Mouse (Mus musculus): ENCODE measurements around the gene Creb3l2. TPM values are rescaled to one million over a fixed set of nuclear protein-coding genes. Genes with fewer than 3 reads are reported as not detected.
"Not testable (repeated sequence)": the region's sequence is repeated elsewhere in the genome, so short reads cannot be mapped to it uniquely, and the experiment has no call there.

Creb3l2 gene
- polyA plus RNA-seq, 1 experiment from 2014 or later: 3.6 TPM

DNA sequence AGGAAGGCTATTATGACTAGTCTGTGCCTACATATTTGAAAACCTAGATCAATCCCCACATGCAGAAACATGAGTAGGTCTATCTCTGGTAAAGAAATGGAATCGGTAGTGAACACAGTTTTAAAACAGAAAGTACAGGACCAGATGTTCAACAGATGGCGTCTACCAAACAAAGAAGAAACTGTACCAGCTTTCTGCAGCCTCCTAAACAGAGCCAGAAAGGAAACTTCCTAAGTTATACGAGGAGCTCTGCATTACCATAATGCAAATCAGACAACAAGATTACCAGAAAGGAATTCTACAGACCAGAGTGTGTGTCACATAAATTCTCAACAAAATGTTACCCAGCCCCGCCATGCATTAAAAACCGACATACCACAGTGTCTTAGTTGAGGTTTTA, 23.9 kb upstream of the Creb3l2 start:
- no peak overlapping the region for H3K9ac ChIP-seq (ENCODE audit: low read depth, low read length)
- no peak overlapping the region for H3K27ac ChIP-seq (ENCODE audit: low read length)
- H3K27me3 ChIP-seq (ENCODE audit: control insufficient read depth, insufficient read depth, low read depth, low read length): no peaks in the 10 kb centered on the region
- no peak for ATAC-seq (ENCODE audit: low read depth)
- H3K9me3 ChIP-seq (replicated peaks; ENCODE audit: control insufficient read depth, low read length): no peaks in the 10 kb centered on the region
- no peak overlapping the region for H3K4me2 ChIP-seq (ENCODE audit: low read depth, low read length)
- WGBS (ENCODE audit: insufficient replicate concordance): 64% methylated on average over 5 of the region's 5 CpGs
- no peaks in the 10 kb centered on the region for H3K36me3 ChIP-seq (ENCODE audit: control insufficient read depth, insufficient read depth)
- no peak overlapping the region for H3K4me3 ChIP-seq (ENCODE audit: low read depth, low read length)
- H3K4me1 ChIP-seq (ENCODE audit: control insufficient read depth, low read depth, low read length): peaks cover 2% of the 10 kb centered on the region; the same call in 1 of the 2 replicates

DNA sequence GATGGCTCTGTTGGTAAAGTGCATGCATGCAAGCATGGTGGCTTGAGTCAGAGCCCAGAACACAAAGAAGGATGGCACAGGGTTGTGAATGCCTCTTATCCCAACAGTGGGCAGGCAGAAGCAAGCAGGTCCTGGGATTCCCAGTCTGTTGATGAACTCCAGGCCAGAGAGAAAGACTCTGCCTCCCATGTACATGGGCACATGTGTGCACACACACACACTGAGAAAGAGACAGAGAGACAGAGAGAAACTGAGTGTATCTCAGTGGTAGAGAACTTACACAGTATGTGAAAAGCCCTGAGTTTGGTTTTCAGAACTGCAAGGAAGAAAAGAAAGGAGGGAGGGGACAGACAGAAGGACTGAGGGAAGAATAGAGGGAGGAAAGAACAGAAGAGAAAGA, 23.4 kb upstream of the Creb3l2 start:
- no peak overlapping the region for H3K4me3 ChIP-seq (ENCODE audit: low read depth, low read length)
- peaks cover 2% of the 10 kb centered on the region; the same call in 1 of the 2 replicates for H3K4me1 ChIP-seq (ENCODE audit: control insufficient read depth, low read depth, low read length)
- no peaks in the 10 kb centered on the region for H3K27me3 ChIP-seq (ENCODE audit: control insufficient read depth, insufficient read depth, low read depth, low read length)
- no peak overlapping the region for H3K9ac ChIP-seq (ENCODE audit: low read depth, low read length)
- ATAC-seq (ENCODE audit: low read depth): no peak
- no peaks in the 10 kb centered on the region for H3K36me3 ChIP-seq (ENCODE audit: control insufficient read depth, insufficient read depth)
- no peaks in the 10 kb centered on the region for H3K9me3 ChIP-seq (replicated peaks; ENCODE audit: control insufficient read depth, low read length)
- H3K27ac ChIP-seq (ENCODE audit: low read length): no peak overlapping the region
- no peak overlapping the region for H3K4me2 ChIP-seq (ENCODE audit: low read depth, low read length)

DNA sequence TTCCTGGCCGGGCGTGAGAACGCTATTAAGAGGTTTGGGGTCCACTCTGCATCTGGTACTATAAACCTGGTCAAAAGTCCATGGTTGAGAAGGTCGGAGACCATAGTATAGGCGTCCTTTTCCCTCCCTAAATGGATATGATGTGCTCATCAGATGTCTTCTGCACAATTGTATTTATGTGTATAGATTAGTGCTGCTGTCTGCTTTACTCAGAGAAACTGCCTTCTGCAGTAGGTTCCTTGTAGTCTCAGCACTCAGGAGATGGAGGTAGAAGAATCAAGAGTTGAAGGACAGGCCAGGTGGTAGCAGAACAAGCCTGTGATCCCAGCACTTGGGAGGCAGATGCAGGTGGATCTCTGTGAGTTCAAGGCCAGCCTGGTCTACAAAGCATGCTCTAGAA, 22.6 kb upstream of the Creb3l2 start:
- no peaks in the 10 kb centered on the region for H3K9me3 ChIP-seq (replicated peaks; ENCODE audit: control insufficient read depth, low read length)
- H3K4me2 ChIP-seq (ENCODE audit: low read depth, low read length): peak overlapping the region; percentile 54
- H3K27ac ChIP-seq (ENCODE audit: low read length): no peak overlapping the region
- peak; percentile 35; the same call in 1 of the 2 replicates for ATAC-seq (ENCODE audit: low read depth)
- H3K27me3 ChIP-seq (ENCODE audit: control insufficient read depth, insufficient read depth, low read depth, low read length): no peaks in the 10 kb centered on the region
- peaks cover 2% of the 10 kb centered on the region; the same call in 1 of the 2 replicates for H3K4me1 ChIP-seq (ENCODE audit: control insufficient read depth, low read depth, low read length)
- WGBS (ENCODE audit: insufficient replicate concordance): 4% methylated on average over 5 of the region's 5 CpGs
- peak overlapping the region; percentile 57 for H3K4me3 ChIP-seq (ENCODE audit: low read depth, low read length)
- H3K9ac ChIP-seq (ENCODE audit: low read depth, low read length): peak overlapping the region; percentile 48
- no peaks in the 10 kb centered on the region for H3K36me3 ChIP-seq (ENCODE audit: control insufficient read depth, insufficient read depth)

DNA sequence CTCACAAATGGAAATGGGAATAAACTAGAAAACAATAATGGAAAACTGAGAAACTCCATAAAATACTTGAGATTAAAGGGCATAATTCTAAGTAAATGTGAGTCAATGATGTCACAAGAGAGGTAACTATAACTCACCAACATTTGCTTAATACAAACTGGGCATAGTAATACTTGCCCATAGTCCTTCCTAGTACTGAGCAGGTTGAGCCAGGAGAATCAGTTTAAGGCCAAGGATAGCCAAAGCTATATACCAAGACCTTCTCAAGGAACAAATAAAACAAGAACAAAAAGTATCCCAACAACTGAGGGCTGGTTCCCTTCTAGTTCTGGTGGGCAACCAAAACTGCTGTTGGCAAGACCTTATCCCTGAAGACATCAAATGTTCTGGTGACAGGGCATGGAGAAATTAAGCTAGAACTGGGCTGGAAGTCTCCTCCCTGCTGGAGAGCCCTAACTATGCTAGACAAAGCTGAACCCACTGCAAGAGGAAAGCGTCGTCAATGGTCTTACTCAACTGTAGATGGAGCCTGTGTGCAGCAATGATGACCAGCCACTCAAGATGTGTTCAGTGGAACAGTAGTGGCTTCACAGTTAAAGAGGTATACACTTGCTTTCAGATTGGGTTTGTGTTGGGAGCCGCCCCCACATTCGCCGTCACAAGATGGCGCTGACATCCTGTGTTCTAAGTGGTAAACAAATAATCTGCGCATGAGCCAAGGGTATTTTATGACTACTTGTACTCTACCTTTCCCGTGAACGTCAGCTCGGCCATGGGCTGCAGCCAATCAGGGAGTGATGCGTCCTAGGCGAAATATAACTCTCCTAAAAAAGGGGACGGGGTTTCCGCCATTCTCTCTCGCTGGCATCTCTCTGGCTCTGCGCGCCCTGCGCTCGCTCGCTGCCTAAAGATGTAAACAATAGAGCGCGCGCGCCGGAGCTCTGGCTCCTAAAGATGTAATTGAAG, 21.9 kb upstream of the Creb3l2 start:
- Histone ChIP-seq H3K27ac (ENCODE audit: low read length) (peak overlapping the region; percentile 44; the same call in 1 of the 2 replicates), H3K4me2 (ENCODE audit: low read depth, low read length) (peak overlapping the region; percentile 54), H3K9ac (ENCODE audit: low read depth, low read length) (peak overlapping the region; percentile 31; the same call in 1 of the 2 replicates), H3K4me3 (ENCODE audit: low read depth, low read length) (peak overlapping the region; percentile 57)
- H3K4me1 ChIP-seq (ENCODE audit: control insufficient read depth, low read depth, low read length); H3K36me3 ChIP-seq (ENCODE audit: control insufficient read depth, insufficient read depth); H3K27me3 ChIP-seq (ENCODE audit: control insufficient read depth, insufficient read depth, low read depth, low read length); H3K9me3 ChIP-seq (replicated peaks; ENCODE audit: control insufficient read depth, low read length): not testable (repeated sequence)
- WGBS (ENCODE audit: insufficient replicate concordance): 0% methylated on average over 7 of the region's 25 CpGs
- ATAC-seq (ENCODE audit: low read depth): peak; percentile 89

DNA sequence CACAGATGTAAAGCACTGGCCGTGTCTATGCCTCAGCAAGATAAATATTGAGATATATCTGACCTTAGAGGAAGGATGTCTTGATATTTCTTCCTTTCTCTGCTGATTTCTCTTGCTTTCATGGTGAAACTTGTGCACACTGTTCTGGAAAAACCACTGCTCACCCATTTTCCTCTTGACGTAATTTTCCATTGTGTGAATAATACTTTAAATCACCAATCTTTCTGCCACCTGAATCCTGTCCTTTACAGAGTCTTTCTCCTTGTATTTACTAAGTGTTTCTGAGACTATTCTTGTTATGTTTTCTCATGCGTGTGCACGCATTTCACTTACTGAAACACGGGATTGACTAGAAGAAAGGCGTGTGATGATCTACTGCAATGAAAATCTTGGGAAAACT, 18.7 kb upstream of the Creb3l2 start:
- Histone ChIP-seq H3K4me3 (ENCODE audit: low read depth, low read length) (no peak overlapping the region), H3K27me3 (ENCODE audit: control insufficient read depth, insufficient read depth, low read depth, low read length) (no peaks in the 10 kb centered on the region), H3K36me3 (ENCODE audit: control insufficient read depth, insufficient read depth) (no peaks in the 10 kb centered on the region), H3K27ac (ENCODE audit: low read length) (no peak overlapping the region), H3K4me1 (ENCODE audit: control insufficient read depth, low read depth, low read length) (peaks cover 2% of the 10 kb centered on the region; the same call in 1 of the 2 replicates), H3K9ac (ENCODE audit: low read depth, low read length) (no peak overlapping the region), H3K4me2 (ENCODE audit: low read depth, low read length) (no peak overlapping the region), H3K9me3 (replicated peaks; ENCODE audit: control insufficient read depth, low read length) (no peaks in the 10 kb centered on the region)
- no peak for ATAC-seq (ENCODE audit: low read depth)
- 59% methylated on average over 6 of the region's 6 CpGs for WGBS (ENCODE audit: insufficient replicate concordance)

DNA sequence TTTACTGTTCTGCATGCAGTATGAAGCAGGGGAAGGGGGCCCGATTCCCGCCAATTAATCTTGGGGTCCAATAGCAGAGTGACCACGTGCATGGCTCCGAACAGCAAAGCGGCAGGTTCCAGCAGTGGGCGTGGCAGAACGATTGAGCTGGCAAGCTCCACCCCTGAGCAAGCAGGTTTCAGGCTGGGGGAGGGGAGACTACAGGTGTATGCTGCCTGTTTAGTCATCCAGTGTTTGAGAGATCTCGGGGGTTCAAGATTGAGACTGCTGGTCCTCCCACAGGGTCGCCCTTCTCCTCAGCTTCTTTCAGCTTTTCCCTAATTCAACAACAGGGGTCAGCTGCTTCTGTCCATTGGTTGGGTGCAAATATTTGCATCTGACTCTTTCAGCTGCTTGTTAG, 17.7 kb upstream of the Creb3l2 start:
- not testable (repeated sequence) for H3K9me3 ChIP-seq (replicated peaks; ENCODE audit: control insufficient read depth, low read length); H3K36me3 ChIP-seq (ENCODE audit: control insufficient read depth, insufficient read depth); H3K27ac ChIP-seq (ENCODE audit: low read length); H3K9ac ChIP-seq (ENCODE audit: low read depth, low read length); H3K27me3 ChIP-seq (ENCODE audit: control insufficient read depth, insufficient read depth, low read depth, low read length); ATAC-seq (ENCODE audit: low read depth); H3K4me3 ChIP-seq (ENCODE audit: low read depth, low read length); H3K4me2 ChIP-seq (ENCODE audit: low read depth, low read length); H3K4me1 ChIP-seq (ENCODE audit: control insufficient read depth, low read depth, low read length)
- 32% methylated on average over 9 of the region's 9 CpGs for WGBS (ENCODE audit: insufficient replicate concordance)

DNA sequence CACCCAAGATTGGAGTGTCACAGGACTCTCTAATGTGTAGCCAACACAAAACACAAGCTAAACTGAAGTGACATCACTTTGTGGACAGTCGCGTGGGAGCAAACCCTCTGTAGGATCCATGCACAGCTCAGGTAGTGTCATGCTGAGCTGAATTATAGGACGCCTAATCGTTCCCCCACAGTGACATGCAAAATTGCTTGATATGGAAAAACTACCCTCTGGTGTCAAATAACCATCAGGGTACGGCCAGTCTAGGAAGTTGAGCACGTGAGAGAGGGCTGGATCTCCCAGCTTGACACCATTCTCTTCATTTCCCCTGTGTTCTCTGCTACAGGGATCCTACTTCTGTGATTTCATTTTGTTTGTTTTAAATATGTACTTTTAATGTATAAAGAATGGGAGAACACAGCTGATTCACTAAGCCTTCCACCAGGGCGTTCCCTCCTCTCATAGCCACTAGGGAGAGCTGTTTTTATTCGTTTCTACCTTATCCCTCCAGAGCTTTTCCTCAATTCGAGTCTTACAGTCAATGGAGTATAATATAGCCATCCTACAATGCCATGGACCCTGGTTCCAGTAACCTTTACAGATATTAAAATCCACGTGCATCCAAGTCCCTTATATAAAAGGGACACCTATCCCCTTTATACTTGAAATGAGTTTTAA, 16.2 kb upstream of the Creb3l2 start:
- no peaks in the 10 kb centered on the region for H3K36me3 ChIP-seq (ENCODE audit: control insufficient read depth, insufficient read depth)
- no peak overlapping the region for H3K4me2 ChIP-seq (ENCODE audit: low read depth, low read length)
- H3K4me1 ChIP-seq (ENCODE audit: control insufficient read depth, low read depth, low read length): no peaks in the 10 kb centered on the region
- ATAC-seq (ENCODE audit: low read depth): no peak
- H3K9me3 ChIP-seq (replicated peaks; ENCODE audit: control insufficient read depth, low read length): no peaks in the 10 kb centered on the region
- H3K27me3 ChIP-seq (ENCODE audit: control insufficient read depth, insufficient read depth, low read depth, low read length): no peaks in the 10 kb centered on the region
- no peak overlapping the region for H3K9ac ChIP-seq (ENCODE audit: low read depth, low read length)
- H3K4me3 ChIP-seq (ENCODE audit: low read depth, low read length): no peak overlapping the region
- H3K27ac ChIP-seq (ENCODE audit: low read length): no peak overlapping the region
- 39% methylated on average over 10 of the region's 10 CpGs for WGBS (ENCODE audit: insufficient replicate concordance)

DNA sequence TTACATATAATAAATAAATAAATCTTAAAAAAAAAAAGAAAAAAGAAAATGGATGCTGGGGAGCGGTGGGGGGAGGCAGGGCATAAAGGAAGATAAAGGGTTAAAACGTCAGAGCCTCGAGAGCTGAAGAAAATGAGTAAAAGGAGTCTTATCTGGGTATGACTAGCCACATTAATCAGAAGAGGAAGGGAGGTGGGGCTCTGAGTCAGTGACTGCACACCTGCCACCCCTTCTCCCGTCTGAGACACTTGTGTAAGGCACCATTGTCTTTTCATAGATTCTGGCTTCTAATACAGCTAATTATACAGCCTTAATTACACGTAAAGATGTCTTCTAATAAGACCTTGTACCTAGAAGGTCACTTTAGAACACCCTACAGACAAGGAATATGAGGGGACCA, 13.6 kb upstream of the Creb3l2 start:
- H3K27ac ChIP-seq (ENCODE audit: low read length): no peak overlapping the region
- no peaks in the 10 kb centered on the region for H3K9me3 ChIP-seq (replicated peaks; ENCODE audit: control insufficient read depth, low read length)
- H3K36me3 ChIP-seq (ENCODE audit: control insufficient read depth, insufficient read depth): no peaks in the 10 kb centered on the region
- H3K4me2 ChIP-seq (ENCODE audit: low read depth, low read length): no peak overlapping the region
- no peak for ATAC-seq (ENCODE audit: low read depth)
- H3K9ac ChIP-seq (ENCODE audit: low read depth, low read length): no peak overlapping the region
- H3K4me3 ChIP-seq (ENCODE audit: low read depth, low read length): no peak overlapping the region
- H3K4me1 ChIP-seq (ENCODE audit: control insufficient read depth, low read depth, low read length): no peaks in the 10 kb centered on the region
- WGBS (ENCODE audit: insufficient replicate concordance): 38% methylated on average over 5 of the region's 5 CpGs
- no peaks in the 10 kb centered on the region for H3K27me3 ChIP-seq (ENCODE audit: control insufficient read depth, insufficient read depth, low read depth, low read length)

DNA sequence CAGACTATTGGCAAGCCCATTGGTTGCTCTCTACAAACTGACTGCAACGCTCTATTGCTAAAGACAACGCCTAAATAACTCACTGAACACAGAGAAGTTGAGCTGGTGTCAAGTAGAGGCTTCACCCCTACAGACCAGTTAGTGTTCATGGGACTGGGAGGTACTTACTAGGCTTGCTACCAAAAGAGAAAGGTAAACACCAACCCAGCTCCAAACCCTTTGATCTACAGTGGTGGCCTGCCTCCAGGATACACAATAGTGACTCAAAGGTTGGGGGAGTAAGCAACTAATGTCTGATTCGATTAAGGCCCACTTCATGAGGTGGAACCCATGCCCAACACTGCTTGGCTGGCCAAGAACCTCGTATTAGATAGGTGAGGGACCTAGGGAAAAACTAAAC, 11.1 kb upstream of the Creb3l2 start:
- no peak overlapping the region for H3K27ac ChIP-seq (ENCODE audit: low read length)
- no peak overlapping the region for H3K9ac ChIP-seq (ENCODE audit: low read depth, low read length)
- no peak overlapping the region for H3K4me3 ChIP-seq (ENCODE audit: low read depth, low read length)
- H3K4me1 ChIP-seq (ENCODE audit: control insufficient read depth, low read depth, low read length): no peaks in the 10 kb centered on the region
- no peaks in the 10 kb centered on the region for H3K36me3 ChIP-seq (ENCODE audit: control insufficient read depth, insufficient read depth)
- H3K27me3 ChIP-seq (ENCODE audit: control insufficient read depth, insufficient read depth, low read depth, low read length): no peaks in the 10 kb centered on the region
- WGBS (ENCODE audit: insufficient replicate concordance): 49% methylated on average over 4 of the region's 4 CpGs
- no peaks in the 10 kb centered on the region for H3K9me3 ChIP-seq (replicated peaks; ENCODE audit: control insufficient read depth, low read length)
- no peak overlapping the region for H3K4me2 ChIP-seq (ENCODE audit: low read depth, low read length)
- peak; percentile 47; the same call in 1 of the 2 replicates for ATAC-seq (ENCODE audit: low read depth)
